ENCODE assay signal across 31 mouse cellular contexts in genomic region chr14:98747159-98747775, GRCm38 (mm10).
DNase-seq lines count a peak whose midpoint lies in the region; ATAC-seq and TF ChIP-seq lines count a peak whose summit lies in the region.
"Had no signal": no experiment of that assay in that cellular context is flagged by ENCODE, and none has a peak within 500 bp of the region (broad histone marks: within the 10 kb centered on the region; RNA-seq: fewer than 3 reads in every experiment).

No protein-coding gene starts in this region.

- 33% methylated on average over 16 of the region's 16 CpGs for WGBS in kidney, embryonic 16.5 days
- 23% methylated on average over 16 of the region's 16 CpGs for WGBS in intestine, postnatal 0 days
- WGBS in forebrain, embryonic 13.5 days, result 92% methylated on average over 16 of the region's 16 CpGs

- no peak for ATAC-seq in kidney, embryonic 16.5 days (ENCODE audit: low FRiP score, low TSS enrichment)
- ATAC-seq in intestine, postnatal 0 days, result no peak
- no peak for ATAC-seq in forebrain, embryonic 13.5 days
- ATAC-seq: activated CD4-positive, CD25-positive, alpha-beta regulatory T cell, adult 4 months; forebrain, postnatal 0 days; midbrain, embryonic 15.5 days had no signal

- peaks cover 5% of the 10 kb centered on the region; the same call in 1 of the 2 replicates for H3K4me1 ChIP-seq in kidney, embryonic 16.5 days (ENCODE audit: insufficient read depth, low read length)
- no peaks in the 10 kb centered on the region for H3K4me1 ChIP-seq in intestine, postnatal 0 days (replicated peaks; ENCODE audit: control insufficient read depth, insufficient read depth, low read length)
- H3K4me1 ChIP-seq in forebrain, embryonic 13.5 days, result no peaks in the 10 kb centered on the region
- H3K4me1 ChIP-seq: embryonic facial prominence, embryonic 13.5 days; forebrain, embryonic 10.5 days; hindbrain, embryonic 12.5 days; midbrain, embryonic 10.5 days; midbrain, embryonic 15.5 days had no signal

- H3K4me3 ChIP-seq in kidney, embryonic 16.5 days (ENCODE audit: low read length), result no peak overlapping the region
- no peak overlapping the region for H3K4me3 ChIP-seq in intestine, postnatal 0 days (ENCODE audit: low read depth, low read length)
- no peak overlapping the region for H3K4me3 ChIP-seq in forebrain, embryonic 13.5 days
- H3K4me3 ChIP-seq: embryonic facial prominence, embryonic 13.5 days; forebrain, embryonic 10.5 days; hindbrain, embryonic 12.5 days; midbrain, embryonic 10.5 days; midbrain, embryonic 15.5 days had no signal

- H3K27ac ChIP-seq in kidney, embryonic 16.5 days (ENCODE audit: low read length), result no peak overlapping the region
- H3K27ac ChIP-seq in intestine, postnatal 0 days (ENCODE audit: low read depth, low read length), result no peak overlapping the region
- no peak overlapping the region for H3K27ac ChIP-seq in forebrain, embryonic 13.5 days
- H3K27ac ChIP-seq: embryonic facial prominence, embryonic 13.5 days; forebrain, embryonic 10.5 days; hindbrain, embryonic 12.5 days; liver, embryonic 14.5 days; macrophage; midbrain, embryonic 10.5 days; midbrain, embryonic 15.5 days had no signal

- H3K36me3 ChIP-seq in kidney, embryonic 16.5 days (ENCODE audit: insufficient read depth, low read length), result no peaks in the 10 kb centered on the region
- H3K36me3 ChIP-seq in intestine, postnatal 0 days (ENCODE audit: control insufficient read depth, insufficient read depth), result no peaks in the 10 kb centered on the region
- no peaks in the 10 kb centered on the region for H3K36me3 ChIP-seq in forebrain, embryonic 13.5 days (ENCODE audit: poor library complexity, severe bottlenecking)
- H3K36me3 ChIP-seq: embryonic facial prominence, embryonic 13.5 days; forebrain, embryonic 10.5 days; hindbrain, embryonic 12.5 days; midbrain, embryonic 10.5 days; midbrain, embryonic 15.5 days had no signal

- H3K9ac ChIP-seq in kidney, embryonic 16.5 days (replicated peaks; ENCODE audit: low read length), result no peak overlapping the region
- no peak overlapping the region for H3K9ac ChIP-seq in intestine, postnatal 0 days (ENCODE audit: low read depth, low read length)
- no peak overlapping the region for H3K9ac ChIP-seq in forebrain, embryonic 13.5 days
- H3K9ac ChIP-seq: embryonic facial prominence, embryonic 13.5 days; forebrain, postnatal 0 days; hindbrain, embryonic 12.5 days; liver, embryonic 14.5 days; midbrain, embryonic 15.5 days had no signal

- TF ChIP-seq CTCF in intestine, postnatal 0 days (IDR thresholded peaks at IDR 0.05; ENCODE audit: low read depth), result no peak

- H3K9me3 ChIP-seq in kidney, embryonic 16.5 days (ENCODE audit: low read length), result peaks cover 3% of the 10 kb centered on the region
- H3K9me3 ChIP-seq in intestine, postnatal 0 days (ENCODE audit: control insufficient read depth), result no peaks in the 10 kb centered on the region
- H3K9me3 ChIP-seq in forebrain, embryonic 13.5 days (replicated peaks), result no peaks in the 10 kb centered on the region
- H3K9me3 ChIP-seq: embryonic facial prominence, embryonic 13.5 days; hindbrain, embryonic 12.5 days; midbrain, embryonic 10.5 days; midbrain, embryonic 15.5 days had no signal

- peak overlapping the region; percentile 34 for H3K4me2 ChIP-seq in kidney, embryonic 16.5 days (replicated peaks; ENCODE audit: low read depth, low read length)
- H3K4me2 ChIP-seq in intestine, postnatal 0 days (replicated peaks; ENCODE audit: low read depth), result peak overlapping the region; percentile 47; the same call in 1 of the 2 replicates
- no peak overlapping the region for H3K4me2 ChIP-seq in forebrain, embryonic 13.5 days
- H3K4me2 ChIP-seq: embryonic facial prominence, embryonic 13.5 days; hindbrain, embryonic 12.5 days; midbrain, embryonic 15.5 days had no signal

- H3K27me3 ChIP-seq in kidney, embryonic 16.5 days (ENCODE audit: insufficient read depth, low read length), result no peaks in the 10 kb centered on the region
- H3K27me3 ChIP-seq in intestine, postnatal 0 days (replicated peaks; ENCODE audit: control insufficient read depth, insufficient read depth, low read length), result no peaks in the 10 kb centered on the region
- no peaks in the 10 kb centered on the region for H3K27me3 ChIP-seq in forebrain, embryonic 13.5 days
- H3K27me3 ChIP-seq: embryonic facial prominence, embryonic 13.5 days; hindbrain, embryonic 12.5 days; midbrain, embryonic 15.5 days had no signal

- no peak for DNase-seq in kidney, adult 8-10 months
- peak; percentile 23 for DNase-seq in embryo, embryonic 10.5 days (ENCODE audit: low spot score)
- peak; percentile 31 for DNase-seq in forelimb bud, embryonic 11.5 days (ENCODE audit: low read depth, low spot score)
- no peak for DNase-seq in thymus, postnatal 36 days
- DNase-seq: adrenal gland, adult 2 months; adrenal gland, postnatal 36 days; B cell, adult 2 months; cerebellum, adult 18-20 months; cerebellum, postnatal 10 days; forebrain, postnatal 0 days; gastrocnemius, postnatal 10 days; heart, postnatal 14 days; kidney, adult 18-20 months; kidney, postnatal 14 days; liver; lung, adult 2 months; lung, postnatal 10 days; right cerebral cortex, postnatal 25 days; thymus, adult 2 months; thymus, postnatal 4 days had no signal

Comparison
In these comparisons a context has a peak if more than half of its experiments do, and no peak if none do; other contexts are left out.
1. DNase-seq: peak in embryo, embryonic 10.5 days (single experiment) and forelimb bud, embryonic 11.5 days (single experiment); none in kidney, adult 8-10 months (0 of 2) and thymus, postnatal 36 days (0 of 2).